Mouse (Mus musculus) lung, postnatal 0 days (tissue): ENCODE results near the gene Gtf2ird1.
"Not testable (repeated sequence)": the region's sequence is repeated elsewhere in the genome, so short reads cannot be mapped to it uniquely, and the experiment has no call there.

Experiments used
- CTCF ChIP-seq: IDR thresholded peaks from 2 replicates; pipeline ENCODE4 v1.5.1; 2016; ENCODE audit warnings: antibody characterized with exemption, mild to moderate bottlenecking
- EP300 ChIP-seq: IDR thresholded peaks from 2 replicates; pipeline ENCODE4 v1.6.1; 2016; ENCODE audit warnings: antibody characterized with exemption, mild to moderate bottlenecking, control low read depth

DNA sequence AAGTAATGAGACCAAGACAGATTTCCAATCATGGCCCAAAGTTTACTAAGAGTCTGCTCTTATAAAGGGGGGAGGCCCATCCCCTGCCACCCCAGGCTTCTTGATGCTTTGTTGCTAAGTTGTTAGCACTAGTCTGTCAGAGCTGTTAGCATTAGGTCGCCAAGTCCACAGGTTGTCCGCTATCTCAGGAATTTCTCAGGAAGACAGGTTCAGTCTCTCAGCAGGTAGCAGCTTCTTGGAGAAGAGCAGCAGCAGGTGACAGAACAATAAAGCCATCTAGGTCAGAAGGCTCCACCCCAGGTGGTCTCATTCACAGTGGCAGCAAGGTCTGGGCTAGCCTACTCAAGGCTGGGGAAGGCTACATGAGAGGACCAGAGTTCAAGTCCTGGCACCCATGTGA lies 119.5 kb downstream of the Gtf2ird1 start:
- not testable (repeated sequence) for TF ChIP-seq EP300, CTCF
